Mouse (Mus musculus) erythroblast, embryonic 14.5 days (primary cell): Measurements from ENCODE around the gene Cfl2.

Source experiments
- GATA1 ChIP-seq: IDR thresholded peaks from 2 replicates; pipeline ENCODE4 v1.6.1; 2012; ENCODE audit warnings: low read length, inconsistent platforms, mixed read lengths
- TAL1 ChIP-seq: IDR thresholded peaks from 3 replicates; pipeline ENCODE4 v1.6.1; 2012; ENCODE audit warnings: low read length, inconsistent platforms, mixed read lengths

GRCm38 (mm10) chr12:54835608-54836570 is 26.8 kb downstream of the Cfl2 start:
- TF ChIP-seq GATA1, result no peak
- no peak for TF ChIP-seq TAL1
